Mouse (Mus musculus) cerebellum, adult 9-11 months (tissue): ENCODE measurements around the gene Mfsd12.

ENCODE experiments used
- DNase-seq: peaks from one replicate; pipeline ENCODE4 v3.0.0; 2022

Gene Mfsd12

GRCm38 (mm10) chr10:81329194-81329975 is 27.9 kb upstream of the Mfsd12 start:
- DNase-seq: no peak

DNA sequence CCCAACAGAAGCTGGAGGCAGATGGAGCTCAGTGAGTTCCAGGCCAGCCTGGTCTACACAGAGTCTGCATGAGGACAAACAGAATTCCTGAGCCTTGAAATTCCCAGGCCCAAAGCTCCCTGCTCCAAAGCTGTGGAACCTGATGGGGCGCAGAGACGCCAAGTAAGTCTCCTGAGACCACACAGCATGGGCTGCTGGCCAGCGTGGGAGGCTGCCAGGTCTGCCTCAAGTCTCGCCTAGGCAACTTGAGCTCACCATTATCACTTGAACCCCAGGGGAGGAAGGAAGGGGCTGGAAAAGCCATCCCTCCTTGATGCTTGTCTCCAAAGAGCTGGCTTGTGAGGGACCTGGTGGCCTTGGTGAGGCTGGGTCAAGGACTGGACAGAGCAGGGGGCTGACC is 27.3 kb upstream of the Mfsd12 start:
- no peak for DNase-seq

- DNase-seq: no peak
Measured at GRCm38 (mm10) chr10:81332277-81332676, 25.0 kb upstream of the Mfsd12 start.

DNA sequence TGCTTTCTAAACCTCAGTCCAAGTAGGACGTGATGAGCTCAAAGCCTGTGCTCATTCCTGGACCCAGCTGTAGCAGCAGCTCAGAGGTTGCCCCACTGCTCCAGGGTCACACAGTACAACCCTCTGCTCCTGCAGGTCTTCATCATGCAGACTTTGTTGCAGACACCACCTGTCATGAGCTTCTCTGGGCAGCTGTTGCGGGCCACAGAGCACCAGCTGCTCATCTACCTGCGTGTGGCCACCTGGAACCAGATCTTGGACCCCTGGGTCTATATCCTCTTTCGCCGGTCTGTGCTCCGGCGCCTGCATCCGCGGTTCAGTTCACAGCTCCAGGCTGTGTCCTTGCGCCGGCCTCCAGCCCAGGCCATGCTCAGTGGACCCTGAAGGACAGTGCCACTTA is 23.0 kb upstream of the Mfsd12 start:
- no peak for DNase-seq

GRCm38 (mm10) chr10:81335393-81336340 is 21.6 kb upstream of the Mfsd12 start:
- DNase-seq: no peak

- DNase-seq: no peak
Measured at GRCm38 (mm10) chr10:81336558-81336957, 20.7 kb upstream of the Mfsd12 start.

- peak; percentile 40 for DNase-seq
Measured at GRCm38 (mm10) chr10:81340551-81341332, 16.5 kb upstream of the Mfsd12 start.

DNA sequence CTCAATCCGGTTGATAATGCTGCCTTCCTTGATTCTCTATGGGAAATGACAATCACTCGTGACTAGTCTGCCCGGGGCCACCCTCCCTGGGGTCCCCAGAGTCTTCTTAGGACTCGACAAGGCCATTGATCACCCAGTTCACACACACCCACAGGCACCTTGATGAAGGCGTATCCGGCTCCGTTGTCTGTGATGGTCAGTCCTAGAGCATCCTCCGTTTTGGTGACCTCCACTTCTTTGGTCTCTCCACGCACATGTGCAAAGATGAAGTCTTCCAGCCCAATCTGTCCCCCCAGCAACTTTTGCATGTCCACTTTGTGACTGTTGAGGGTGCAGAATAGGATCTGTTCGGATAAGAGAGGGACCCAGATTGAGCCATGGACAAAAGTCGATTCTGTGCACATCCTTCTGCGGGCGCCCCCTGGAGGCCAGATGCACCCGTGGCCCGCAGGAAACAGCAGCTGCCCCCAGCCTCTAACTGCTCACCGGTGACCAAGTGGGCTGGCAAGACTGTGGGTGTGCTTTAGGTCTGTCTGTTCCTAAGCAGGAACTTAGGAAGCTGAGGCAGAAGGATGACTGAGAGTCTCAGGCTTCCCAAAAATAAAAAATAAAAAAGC is 15.8 kb upstream of the Mfsd12 start:
- DNase-seq: peak; percentile 51

GRCm38 (mm10) chr10:81342686-81343505 is 14.4 kb upstream of the Mfsd12 start, which contains the start of gene Gipc3:
Gipc3 (minus strand) TSS chr10:81343266.
- DNase-seq: no peak

GRCm38 (mm10) chr10:81344421-81345161 is 12.7 kb upstream of the Mfsd12 start:
- peak; percentile 36 for DNase-seq

DNA sequence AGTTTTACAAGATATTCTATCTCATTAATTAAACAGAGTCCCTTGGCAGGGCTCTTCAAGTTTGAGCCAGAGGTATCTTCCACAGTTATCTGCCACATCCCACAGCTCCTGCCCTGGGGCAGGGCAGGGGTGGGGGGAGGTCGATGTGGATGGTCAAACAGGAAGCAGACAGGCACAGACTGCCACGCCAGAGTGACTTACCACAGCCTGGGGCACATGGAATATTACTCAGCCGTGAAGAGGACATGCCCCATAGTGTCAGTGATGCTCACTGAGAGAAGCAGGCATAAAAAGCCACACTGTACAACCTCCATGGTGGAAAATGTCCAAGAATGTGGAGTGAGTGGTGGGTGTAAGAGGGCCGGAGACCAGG is 12.1 kb upstream of the Mfsd12 start:
- DNase-seq: peak; percentile 35

GRCm38 (mm10) chr10:81346453-81347067 is 10.7 kb upstream of the Mfsd12 start:
- peak; percentile 46 for DNase-seq

DNA sequence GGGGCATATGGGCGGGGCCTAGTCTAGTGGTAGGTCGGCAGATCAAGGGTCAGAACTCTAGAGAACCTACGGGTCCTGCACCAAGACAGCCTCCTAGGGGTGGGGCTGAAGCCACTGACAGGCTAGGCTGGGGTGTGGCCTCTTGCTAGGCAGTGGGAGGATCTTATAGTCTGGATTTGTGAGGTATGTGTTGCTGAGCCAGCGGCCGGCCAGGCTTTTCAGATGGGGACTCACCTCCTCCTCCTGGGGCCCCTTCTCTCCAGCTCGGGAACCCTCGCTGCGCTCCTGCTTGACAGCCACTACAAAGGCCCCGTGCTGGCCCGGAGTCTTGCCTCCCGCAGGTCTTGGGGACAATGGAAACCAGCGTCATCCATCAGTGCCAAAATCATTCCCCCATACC is 8.1 kb upstream of the Mfsd12 start:
- no peak for DNase-seq

- no peak for DNase-seq
Measured at GRCm38 (mm10) chr10:81349961-81350350, 7.3 kb upstream of the Mfsd12 start.

DNA sequence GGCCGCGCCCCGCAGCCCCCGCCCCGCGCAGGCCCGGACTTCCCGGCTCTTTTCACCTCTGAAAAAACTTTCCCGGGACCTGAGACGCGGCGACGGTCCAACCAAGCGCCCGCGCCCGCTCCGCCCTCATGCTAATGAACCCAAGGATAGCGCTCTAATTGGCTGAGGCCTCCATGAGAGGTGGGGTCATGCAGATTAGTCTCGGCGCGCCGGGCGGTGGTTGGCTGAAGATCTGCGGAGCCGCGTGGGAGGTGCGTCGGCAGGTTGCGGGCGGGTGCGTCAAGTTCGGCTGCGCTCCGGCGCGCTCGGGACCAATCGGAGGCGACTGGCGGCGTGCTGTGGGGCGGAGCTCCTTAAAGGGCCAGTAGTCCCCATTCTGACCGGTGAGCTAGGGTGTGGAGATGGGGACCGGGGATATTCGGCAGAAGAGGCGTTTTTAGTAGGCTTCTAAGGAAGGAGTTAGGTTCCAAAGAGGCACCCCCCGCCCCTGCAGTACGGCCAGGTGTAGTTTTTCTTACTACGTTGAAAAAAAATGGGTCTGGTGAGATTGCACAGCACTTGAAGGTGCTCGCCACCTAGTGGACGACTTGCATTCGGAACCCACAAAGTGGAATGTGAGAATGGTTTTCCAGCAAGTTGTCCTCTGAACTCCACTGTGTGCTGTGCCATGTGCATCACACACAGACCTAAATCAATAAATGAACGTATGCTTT is 6.8 kb upstream of the Mfsd12 start, which contains the start of gene Hmg20b:
Gene Hmg20b (minus strand): TSS at position 130 of the 713 bp plus-strand sequence.
- peak; percentile 99 for DNase-seq

DNA sequence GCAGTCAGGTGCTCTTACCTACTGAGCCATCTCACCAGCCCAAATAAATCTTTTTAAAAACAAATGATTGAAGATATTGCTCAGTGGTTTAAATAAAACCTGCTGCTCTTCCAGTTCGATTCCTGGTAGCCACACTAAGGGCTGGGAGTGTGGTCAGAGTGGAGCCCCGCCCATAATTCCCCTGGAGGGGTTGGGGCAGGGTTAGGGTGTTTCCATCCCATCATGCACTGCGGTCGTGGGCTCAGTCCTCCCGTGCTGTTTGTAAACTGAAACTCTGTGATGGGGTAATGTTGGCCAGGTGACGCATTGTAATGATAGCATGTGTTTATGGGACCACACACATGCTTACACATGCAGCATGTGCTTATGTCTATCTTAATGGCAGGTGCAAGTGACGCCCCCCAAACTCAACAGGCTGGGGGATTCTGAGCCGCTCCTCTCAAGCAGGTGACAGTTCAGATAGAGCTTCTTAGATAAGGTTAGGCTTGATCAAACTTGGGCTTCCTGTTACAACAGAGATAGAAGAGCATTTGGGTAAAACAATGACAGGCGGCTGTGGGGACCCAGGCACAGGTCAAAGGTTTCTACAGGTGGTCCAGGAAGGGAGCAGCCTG is 5.5 kb upstream of the Mfsd12 start:
- peak; percentile 50 for DNase-seq

GRCm38 (mm10) chr10:81354738-81355477 is 2.4 kb upstream of the Mfsd12 start:
- peak; percentile 38 for DNase-seq

GRCm38 (mm10) chr10:81355533-81355932 is 1.8 kb upstream of the Mfsd12 start:
- DNase-seq: no peak
